Mouse (Mus musculus) kidney, postnatal 0 days (tissue): ENCODE results near the gene Gstz1. TPM values are rescaled to one million over a fixed set of nuclear protein-coding genes. Genes with fewer than 3 reads are reported as not detected.

Experiments used
- ATAC-seq: fragments of 200-750 bp; cut with Nextera tagmentation; replicated peaks from 2 replicates; pipeline ENCODE4 v1.8.0; 2017; ENCODE audit warnings: low read depth, moderate number of reproducible peaks, moderate TSS enrichment, moderate library complexity; ENCODE audit not compliant: low FRiP score
- DNase-seq: peaks from one replicate; pipeline ENCODE4 v3.0.0-alpha.2; 2016; ENCODE audit warnings: low spot score
- H3K27ac ChIP-seq: fragments of 300-500 bp; sonication (generic); 2 replicates; pipeline ENCODE4 v1.5.1; 2014; ENCODE audit warnings: mild to moderate bottlenecking
- H3K27me3 ChIP-seq: fragments of 300-500 bp; sonication (generic); 2 replicates; pipeline ENCODE4 v1.6.1; 2014; ENCODE audit warnings: low read length, mixed read lengths; ENCODE audit not compliant: insufficient read depth
- H3K36me3 ChIP-seq: fragments of 300-500 bp; sonication (generic); 2 replicates; pipeline ENCODE4 v1.6.1; 2014; ENCODE audit warnings: low read length, mixed read lengths; ENCODE audit not compliant: insufficient read depth
- H3K4me1 ChIP-seq: fragments of 300-500 bp; sonication (generic); replicated peaks from 2 replicates; pipeline ENCODE4 v1.6.1; 2014; ENCODE audit warnings: antibody characterized with exemption, low read length, mixed read lengths; ENCODE audit not compliant: insufficient read depth
- H3K4me2 ChIP-seq: fragments of 300-500 bp; sonication (generic); 2 replicates; pipeline ENCODE4 v1.6.1; 2014; ENCODE audit warnings: mild to moderate bottlenecking, low read length, moderate library complexity, mixed read lengths
- H3K4me3 ChIP-seq: fragments of 300-500 bp; sonication (generic); replicated peaks from 2 replicates; pipeline ENCODE4 v1.5.1; 2014; ENCODE audit warnings: low read depth, low read length
- H3K9ac ChIP-seq: fragments of 300-500 bp; sonication (generic); 2 replicates; pipeline ENCODE4 v1.6.1; 2014; ENCODE audit warnings: low read depth, low read length
- H3K9me3 ChIP-seq: fragments of 300-500 bp; sonication (generic); replicated peaks from 2 replicates; pipeline ENCODE4 v1.6.1; 2016; ENCODE audit warnings: low read length, inconsistent platforms, mixed read lengths
- CTCF ChIP-seq: IDR thresholded peaks from 2 replicates; pipeline ENCODE4 v1.5.1; 2016; ENCODE audit warnings: antibody characterized with exemption, low read depth, mild to moderate bottlenecking, moderate library complexity
- WGBS: fragments of 180-500 bp; shearing (Covaris S2); extraction: QIAGEN DNeasy Blood & Tissue Kit; methylation state at CpG from one replicate; pipeline ENCODE4 v1.1.7; 2014; 5-methylcytosine and 5-hydroxymethylcytosine counted together
- polyA plus RNA-seq: library from polyadenylated mRNA; unstranded; fragments of >200 nt; fragmentation: Nextera tagmentation; extraction: Ambion mirVana; gene quantifications from 2 replicates; pipeline ENCODE4 v1.2.1, GENCODE M21; 2015

Gstz1 gene
- polyA plus RNA-seq, 1 experiment from 2014 or later, result 89.7 TPM

GRCm38 (mm10) chr12:87137439-87138341 is 9.3 kb upstream of the Gstz1 start:
- Histone ChIP-seq H3K4me1 (no peaks in the 10 kb centered on the region), H3K9ac (no peak overlapping the region), H3K4me2 (no peak overlapping the region), H3K27ac (no peak overlapping the region), H3K4me3 (no peak overlapping the region), H3K9me3 (no peaks in the 10 kb centered on the region), H3K27me3 (no peaks in the 10 kb centered on the region), H3K36me3 (peaks cover 12% of the 10 kb centered on the region; the same call in 1 of the 2 replicates)
- ATAC-seq, result no peak
- TF ChIP-seq CTCF, result no peak
- 92% methylated on average over 15 of the region's 15 CpGs for WGBS
- DNase-seq, result no peak

- no peak for TF ChIP-seq CTCF
- Histone ChIP-seq H3K4me1 (no peaks in the 10 kb centered on the region), H3K27ac (no peak overlapping the region), H3K9ac (no peak overlapping the region), H3K4me2 (no peak overlapping the region), H3K27me3 (no peaks in the 10 kb centered on the region), H3K9me3 (no peaks in the 10 kb centered on the region), H3K4me3 (no peak overlapping the region), H3K36me3 (peaks cover 10% of the 10 kb centered on the region; the same call in 1 of the 2 replicates)
- ATAC-seq (no peak), DNase-seq (no peak)
- 89% methylated on average over 2 of the region's 2 CpGs for WGBS
Observed at GRCm38 (mm10) chr12:87138342-87138701, 8.6 kb upstream of the Gstz1 start.

GRCm38 (mm10) chr12:87138768-87139167 is 8.2 kb upstream of the Gstz1 start:
- ATAC-seq (no peak), DNase-seq (no peak)
- no peak for TF ChIP-seq CTCF
- H3K4me3 ChIP-seq, result no peak overlapping the region
- H3K36me3 ChIP-seq, result peaks cover 10% of the 10 kb centered on the region; the same call in 1 of the 2 replicates
- WGBS, result 70% methylated on average over 2 of the region's 2 CpGs
- no peak overlapping the region for H3K27ac ChIP-seq
- H3K27me3 ChIP-seq, result no peaks in the 10 kb centered on the region
- no peaks in the 10 kb centered on the region for H3K4me1 ChIP-seq
- no peak overlapping the region for H3K4me2 ChIP-seq
- no peak overlapping the region for H3K9ac ChIP-seq
- no peaks in the 10 kb centered on the region for H3K9me3 ChIP-seq

GRCm38 (mm10) chr12:87142156-87142555 is 4.8 kb upstream of the Gstz1 start:
- Histone ChIP-seq H3K27me3 (no peaks in the 10 kb centered on the region), H3K27ac (no peak overlapping the region), H3K4me2 (no peak overlapping the region), H3K9me3 (no peaks in the 10 kb centered on the region), H3K4me3 (no peak overlapping the region), H3K36me3 (0 out of 2 replicates have a peak, but pooled peaks cover 5% of the 10 kb centered on the region), H3K9ac (no peak overlapping the region), H3K4me1 (0 out of 2 replicates have a peak, but pooled peaks cover 4% of the 10 kb centered on the region)
- no peak for TF ChIP-seq CTCF
- peak; percentile 8 for DNase-seq
- ATAC-seq, result no peak
- WGBS, result 71% methylated on average over 2 of the region's 2 CpGs

- H3K27ac ChIP-seq, result peak within 1 kb of the TSS; percentile 81
- peak; percentile 95 for ATAC-seq
- 0 out of 2 replicates have a peak, but pooled peaks cover 4% of the 10 kb centered on the region for H3K4me1 ChIP-seq
- peak; percentile 99 for DNase-seq
- peak within 1 kb of the TSS; percentile 62 for H3K4me2 ChIP-seq
- H3K36me3 ChIP-seq, result no peaks in the 10 kb centered on the region
- H3K9me3 ChIP-seq, result no peaks in the 10 kb centered on the region
- no peak for TF ChIP-seq CTCF
- H3K9ac ChIP-seq, result peak within 1 kb of the TSS; percentile 70
- no peaks in the 10 kb centered on the region for H3K27me3 ChIP-seq
- peak within 1 kb of the TSS; percentile 64 for H3K4me3 ChIP-seq
- WGBS, result under 1% methylated on average over 61 of the region's 61 CpGs
Observed at GRCm38 (mm10) chr12:87147395-87148089, 577 bp downstream of the Gstz1 start, which contains the start of gene Pomt2. TSS of gene Pomt2 (minus strand) at chr12:87147968.

- TF ChIP-seq CTCF, result no peak
- DNase-seq, result peak; percentile 51
- Histone ChIP-seq H3K4me3 (peak overlapping the region; percentile 64), H3K36me3 (no peaks in the 10 kb centered on the region), H3K4me1 (0 out of 2 replicates have a peak, but pooled peaks cover 4% of the 10 kb centered on the region), H3K27ac (peak overlapping the region; percentile 81), H3K27me3 (no peaks in the 10 kb centered on the region), H3K4me2 (peak overlapping the region; percentile 62), H3K9me3 (no peaks in the 10 kb centered on the region), H3K9ac (peak overlapping the region; percentile 70)
- 16% methylated on average over 15 of the region's 15 CpGs for WGBS
- ATAC-seq, result peak; percentile 9; the same call in 1 of the 2 replicates
Observed at GRCm38 (mm10) chr12:87148136-87148535, 1.2 kb downstream of the Gstz1 start.
